Mouse (Mus musculus) fat pad, adult 2 months (tissue): ENCODE measurements at regions not wholly inside any gene's neighbourhood (a gene's known extent, or its start where the extent isn't known, plus 50 kb on each side); places are given as distances from the start of the nearest gene placed in this dataset.
"Not testable (repeated sequence)": the region's sequence is repeated elsewhere in the genome, so short reads cannot be mapped to it uniquely, and the experiment has no call there.

ENCODE experiments used
- DNase-seq: peaks from one replicate; pipeline ENCODE4 v3.0.0-alpha.2; 2011; ENCODE audit warnings: low read depth, low spot score; ENCODE audit errors: extremely low read depth

GRCm38 (mm10) chr17:4867754-4868445, 126.2 kb upstream of the Arid1b start:
- DNase-seq: peak; percentile 70

- peak; percentile 68 for DNase-seq
Observed at GRCm38 (mm10) chr17:4868446-4868825, 125.7 kb upstream of the Arid1b start.

GRCm38 (mm10) chr17:4868861-4869260, 125.3 kb upstream of the Arid1b start:
- peak; percentile 96 for DNase-seq

- no peak for DNase-seq
Observed at GRCm38 (mm10) chr17:4871267-4871666, 122.9 kb upstream of the Arid1b start.

GRCm38 (mm10) chr17:4874459-4874858, 119.7 kb upstream of the Arid1b start:
- DNase-seq: no peak

GRCm38 (mm10) chr17:4875086-4876046, 118.8 kb upstream of the Arid1b start:
- no peak for DNase-seq

GRCm38 (mm10) chr17:4876431-4876830, 117.7 kb upstream of the Arid1b start:
- DNase-seq: no peak

- DNase-seq: no peak
Observed at GRCm38 (mm10) chr17:4881473-4881872, 112.7 kb upstream of the Arid1b start.

GRCm38 (mm10) chr17:4884083-4884482, 110.0 kb upstream of the Arid1b start:
- no peak for DNase-seq

- DNase-seq: no peak
Observed at GRCm38 (mm10) chr17:4884761-4885160, 109.4 kb upstream of the Arid1b start.

- not testable (repeated sequence) for DNase-seq
Observed at GRCm38 (mm10) chr17:4887331-4887730, 106.8 kb upstream of the Arid1b start.

- DNase-seq: no peak
Observed at GRCm38 (mm10) chr17:4889577-4889976, 104.6 kb upstream of the Arid1b start.

GRCm38 (mm10) chr17:4890131-4890530, 104.0 kb upstream of the Arid1b start:
- no peak for DNase-seq

- DNase-seq: no peak
Observed at GRCm38 (mm10) chr17:4891576-4891975, 102.6 kb upstream of the Arid1b start.

- DNase-seq: not testable (repeated sequence)
Observed at GRCm38 (mm10) chr17:4894756-4895330, 99.3 kb upstream of the Arid1b start.

- peak; percentile 55 for DNase-seq
Observed at GRCm38 (mm10) chr17:4903129-4903528, 91.0 kb upstream of the Arid1b start.

- DNase-seq: no peak
Observed at GRCm38 (mm10) chr17:4906504-4906903, 87.6 kb upstream of the Arid1b start.

- DNase-seq: no peak
Observed at GRCm38 (mm10) chr17:4907181-4907752, 86.9 kb upstream of the Arid1b start.

- no peak for DNase-seq
Observed at GRCm38 (mm10) chr17:4907841-4908571, 86.1 kb upstream of the Arid1b start.

GRCm38 (mm10) chr17:4908572-4908965, 85.6 kb upstream of the Arid1b start:
- DNase-seq: no peak

GRCm38 (mm10) chr17:4910182-4910581, 84.0 kb upstream of the Arid1b start:
- peak; percentile 94 for DNase-seq
